Mouse (Mus musculus): Measurements from ENCODE around the gene Glis2. TPM values are rescaled to one million over a fixed set of nuclear protein-coding genes. Genes with fewer than 3 reads are reported as not detected.

The Glis2 gene
- polyA plus RNA-seq, 1 experiment from 2014 or later: 13.2 TPM

GRCm38 (mm10) chr16:4616829-4617228, 22.3 kb downstream of the Glis2 start:
- no peak overlapping the region for H3K9ac ChIP-seq (replicated peaks; ENCODE audit: low read depth, low read length)
- 93% methylated on average over 4 of the region's 4 CpGs for WGBS
- H3K4me1 ChIP-seq (ENCODE audit: control insufficient read depth, insufficient read depth, low read length): no peaks in the 10 kb centered on the region
- H3K4me2 ChIP-seq (ENCODE audit: low read depth, low read length): no peak overlapping the region
- H3K9me3 ChIP-seq (ENCODE audit: control insufficient read depth, low read length): no peaks in the 10 kb centered on the region
- no peaks in the 10 kb centered on the region for H3K27me3 ChIP-seq (ENCODE audit: control insufficient read depth, insufficient read depth, low read length)
- H3K27ac ChIP-seq (ENCODE audit: low read depth, low read length): no peak overlapping the region
- peaks cover 30% of the 10 kb centered on the region for H3K36me3 ChIP-seq (ENCODE audit: control insufficient read depth, insufficient read depth, low read length)
- no peak for ATAC-seq (ENCODE audit: low read depth)
- no peak overlapping the region for H3K4me3 ChIP-seq (ENCODE audit: low read depth, low read length)

- peak overlapping the region; percentile 77 for H3K4me3 ChIP-seq (ENCODE audit: low read depth, low read length)
- H3K9me3 ChIP-seq (ENCODE audit: control insufficient read depth, low read length): no peaks in the 10 kb centered on the region
- no peaks in the 10 kb centered on the region for H3K27me3 ChIP-seq (ENCODE audit: control insufficient read depth, insufficient read depth, low read length)
- H3K4me2 ChIP-seq (ENCODE audit: low read depth, low read length): peak overlapping the region; percentile 89
- WGBS: 14% methylated on average over 9 of the region's 9 CpGs
- peak; percentile 23; the same call in 1 of the 2 replicates for ATAC-seq (ENCODE audit: low read depth)
- H3K9ac ChIP-seq (replicated peaks; ENCODE audit: low read depth, low read length): peak overlapping the region; percentile 86
- peaks cover 13% of the 10 kb centered on the region for H3K4me1 ChIP-seq (ENCODE audit: control insufficient read depth, insufficient read depth, low read length)
- peak overlapping the region; percentile 84 for H3K27ac ChIP-seq (ENCODE audit: low read depth, low read length)
- H3K36me3 ChIP-seq (ENCODE audit: control insufficient read depth, insufficient read depth, low read length): peaks cover 6% of the 10 kb centered on the region
Measured at GRCm38 (mm10) chr16:4624074-4624473, 29.6 kb downstream of the Glis2 start.

- Histone ChIP-seq H3K4me2 (ENCODE audit: low read depth, low read length) (peak within 1 kb of the TSS; percentile 89), H3K36me3 (ENCODE audit: control insufficient read depth, insufficient read depth, low read length) (peaks cover 6% of the 10 kb centered on the region)
- ATAC-seq (ENCODE audit: low read depth): peak; percentile 87
Measured at GRCm38 (mm10) chr16:4624481-4625110, 30.1 kb downstream of the Glis2 start, which contains the start of gene Pam16. TSS of gene Pam16 (minus strand) at chr16:4624988.

GRCm38 (mm10) chr16:4627105-4627504, 32.6 kb downstream of the Glis2 start:
- Histone ChIP-seq H3K9me3 (ENCODE audit: control insufficient read depth, low read length) (no peaks in the 10 kb centered on the region), H3K4me1 (ENCODE audit: control insufficient read depth, insufficient read depth, low read length) (peaks cover 13% of the 10 kb centered on the region), H3K4me2 (ENCODE audit: low read depth, low read length) (no peak overlapping the region), H3K27ac (ENCODE audit: low read depth, low read length) (no peak overlapping the region), H3K36me3 (ENCODE audit: control insufficient read depth, insufficient read depth, low read length) (peaks cover 6% of the 10 kb centered on the region), H3K9ac (replicated peaks; ENCODE audit: low read depth, low read length) (no peak overlapping the region), H3K27me3 (ENCODE audit: control insufficient read depth, insufficient read depth, low read length) (no peaks in the 10 kb centered on the region), H3K4me3 (ENCODE audit: low read depth, low read length) (no peak overlapping the region)
- ATAC-seq (ENCODE audit: low read depth): no peak
- 92% methylated on average over 6 of the region's 6 CpGs for WGBS

More at GRCm38 (mm10) chr16:4624481-4625110, 30.1 kb downstream of the Glis2 start, which contains the start of gene Pam16:
- under 1% methylated on average over 56 of the region's 56 CpGs for WGBS
- peak within 1 kb of the TSS; percentile 77 for H3K4me3 ChIP-seq (ENCODE audit: low read depth, low read length)
- H3K4me1 ChIP-seq (ENCODE audit: control insufficient read depth, insufficient read depth, low read length): peaks cover 13% of the 10 kb centered on the region
- peak within 1 kb of the TSS; percentile 84 for H3K27ac ChIP-seq (ENCODE audit: low read depth, low read length)
- H3K27me3 ChIP-seq (ENCODE audit: control insufficient read depth, insufficient read depth, low read length): no peaks in the 10 kb centered on the region
- no peaks in the 10 kb centered on the region for H3K9me3 ChIP-seq (ENCODE audit: control insufficient read depth, low read length)
- peak within 1 kb of the TSS; percentile 86 for H3K9ac ChIP-seq (replicated peaks; ENCODE audit: low read depth, low read length)

GRCm38 (mm10) chr16:4628898-4629419, 34.4 kb downstream of the Glis2 start:
- Histone ChIP-seq H3K27me3 (ENCODE audit: control insufficient read depth, insufficient read depth, low read length) (no peaks in the 10 kb centered on the region), H3K4me2 (ENCODE audit: low read depth, low read length) (no peak overlapping the region), H3K9me3 (ENCODE audit: control insufficient read depth, low read length) (no peaks in the 10 kb centered on the region), H3K27ac (ENCODE audit: low read depth, low read length) (no peak overlapping the region), H3K4me1 (ENCODE audit: control insufficient read depth, insufficient read depth, low read length) (peaks cover under 1% of the 10 kb centered on the region; the same call in 1 of the 2 replicates), H3K4me3 (ENCODE audit: low read depth, low read length) (no peak overlapping the region), H3K36me3 (ENCODE audit: control insufficient read depth, insufficient read depth, low read length) (peaks cover 12% of the 10 kb centered on the region), H3K9ac (replicated peaks; ENCODE audit: low read depth, low read length) (no peak overlapping the region)
- 93% methylated on average over 9 of the region's 9 CpGs for WGBS
- no peak for ATAC-seq (ENCODE audit: low read depth)

- Histone ChIP-seq H3K4me3 (ENCODE audit: low read depth, low read length) (no peak overlapping the region), H3K36me3 (ENCODE audit: control insufficient read depth, insufficient read depth, low read length) (peaks cover 12% of the 10 kb centered on the region), H3K9ac (replicated peaks; ENCODE audit: low read depth, low read length) (no peak overlapping the region), H3K4me2 (ENCODE audit: low read depth, low read length) (no peak overlapping the region), H3K27me3 (ENCODE audit: control insufficient read depth, insufficient read depth, low read length) (no peaks in the 10 kb centered on the region), H3K27ac (ENCODE audit: low read depth, low read length) (no peak overlapping the region), H3K4me1 (ENCODE audit: control insufficient read depth, insufficient read depth, low read length) (no peaks in the 10 kb centered on the region), H3K9me3 (ENCODE audit: control insufficient read depth, low read length) (no peaks in the 10 kb centered on the region)
- 0 out of 2 replicates have a peak, but pooled peaks have one; percentile 5 for ATAC-seq (ENCODE audit: low read depth)
- 19% methylated on average over 6 of the region's 6 CpGs for WGBS
Measured at GRCm38 (mm10) chr16:4629950-4630349, 35.4 kb downstream of the Glis2 start.

GRCm38 (mm10) chr16:4632050-4632449, 37.5 kb downstream of the Glis2 start:
- Histone ChIP-seq H3K4me3 (ENCODE audit: low read depth, low read length) (no peak overlapping the region), H3K36me3 (ENCODE audit: control insufficient read depth, insufficient read depth, low read length) (peaks cover 9% of the 10 kb centered on the region)
- no peak for ATAC-seq (ENCODE audit: low read depth)

GRCm38 (mm10) chr16:4633661-4634060, 39.1 kb downstream of the Glis2 start:
- H3K4me2 ChIP-seq (ENCODE audit: low read depth, low read length): no peak overlapping the region
- no peaks in the 10 kb centered on the region for H3K9me3 ChIP-seq (ENCODE audit: control insufficient read depth, low read length)
- H3K27me3 ChIP-seq (ENCODE audit: control insufficient read depth, insufficient read depth, low read length): no peaks in the 10 kb centered on the region
- H3K9ac ChIP-seq (replicated peaks; ENCODE audit: low read depth, low read length): no peak overlapping the region
- no peak overlapping the region for H3K27ac ChIP-seq (ENCODE audit: low read depth, low read length)
- H3K4me1 ChIP-seq (ENCODE audit: control insufficient read depth, insufficient read depth, low read length): no peaks in the 10 kb centered on the region
- ATAC-seq (ENCODE audit: low read depth): no peak
- 92% methylated on average over 3 of the region's 3 CpGs for WGBS
- peaks cover 6% of the 10 kb centered on the region; the same call in 1 of the 2 replicates for H3K36me3 ChIP-seq (ENCODE audit: control insufficient read depth, insufficient read depth, low read length)
- H3K4me3 ChIP-seq (ENCODE audit: low read depth, low read length): no peak overlapping the region

More at GRCm38 (mm10) chr16:4632050-4632449, 37.5 kb downstream of the Glis2 start:
- H3K27ac ChIP-seq (ENCODE audit: low read depth, low read length): no peak overlapping the region
- H3K4me2 ChIP-seq (ENCODE audit: low read depth, low read length): no peak overlapping the region
- H3K9ac ChIP-seq (replicated peaks; ENCODE audit: low read depth, low read length): no peak overlapping the region
- H3K4me1 ChIP-seq (ENCODE audit: control insufficient read depth, insufficient read depth, low read length): no peaks in the 10 kb centered on the region
- H3K27me3 ChIP-seq (ENCODE audit: control insufficient read depth, insufficient read depth, low read length): no peaks in the 10 kb centered on the region
- no peaks in the 10 kb centered on the region for H3K9me3 ChIP-seq (ENCODE audit: control insufficient read depth, low read length)
- WGBS: 61% methylated on average over 7 of the region's 7 CpGs

GRCm38 (mm10) chr16:4634681-4635080, 40.2 kb downstream of the Glis2 start:
- no peak overlapping the region for H3K4me3 ChIP-seq (ENCODE audit: low read depth, low read length)
- no peaks in the 10 kb centered on the region for H3K9me3 ChIP-seq (ENCODE audit: control insufficient read depth, low read length)
- no peaks in the 10 kb centered on the region for H3K27me3 ChIP-seq (ENCODE audit: control insufficient read depth, insufficient read depth, low read length)
- no peak overlapping the region for H3K9ac ChIP-seq (replicated peaks; ENCODE audit: low read depth, low read length)
- H3K36me3 ChIP-seq (ENCODE audit: control insufficient read depth, insufficient read depth, low read length): peaks cover 6% of the 10 kb centered on the region; the same call in 1 of the 2 replicates
- H3K27ac ChIP-seq (ENCODE audit: low read depth, low read length): no peak overlapping the region
- no peak for ATAC-seq (ENCODE audit: low read depth)
- H3K4me1 ChIP-seq (ENCODE audit: control insufficient read depth, insufficient read depth, low read length): no peaks in the 10 kb centered on the region
- H3K4me2 ChIP-seq (ENCODE audit: low read depth, low read length): no peak overlapping the region
- 87% methylated on average over 9 of the region's 9 CpGs for WGBS
